ENCODE assay signal across 8 mouse cellular contexts in the genomic region with DNA sequence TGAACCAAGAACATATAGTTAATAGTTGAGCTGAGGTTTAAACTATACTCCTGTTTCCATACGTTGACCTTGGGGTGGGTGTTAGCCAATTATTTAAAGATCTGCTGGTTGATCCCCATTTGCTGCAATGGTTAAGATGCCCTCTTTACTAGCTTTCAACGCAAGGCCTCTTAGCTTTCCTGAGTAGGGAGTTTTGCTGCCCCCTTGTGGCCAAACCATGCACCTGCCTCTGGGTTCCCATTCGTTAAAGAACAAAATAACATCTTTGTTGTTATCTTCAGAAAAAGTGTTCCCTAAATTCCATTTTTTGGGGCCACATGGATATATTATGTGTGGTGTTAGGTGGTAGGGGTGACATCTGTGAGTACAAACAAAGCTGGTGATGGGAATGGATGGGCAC. TPM values are rescaled to one million over a fixed set of nuclear protein-coding genes. Genes with fewer than 3 reads are reported as not detected.
DNase-seq lines count a peak whose midpoint lies in the region; ATAC-seq and TF ChIP-seq lines count a peak whose summit lies in the region.

No protein-coding gene starts in this region.

- H3K9ac ChIP-seq in lung, embryonic 14.5 days: no peak overlapping the region

- peak; percentile 57 for DNase-seq in CD4-positive helper T cell, adult 2 months (ENCODE audit: low read depth, low spot score)
- peak; percentile 33 for DNase-seq in ES-CJ7 (ENCODE audit: low read depth, low spot score)
- peak; percentile 25 for DNase-seq in c-Kit-positive CD71-positive TER-119-negative erythroid progenitor cells, embryonic 14.5 days (ENCODE audit: low read depth)
- peak; percentile 52 for DNase-seq in forelimb bud, embryonic 11.5 days (ENCODE audit: low read depth, low spot score)
- peak; percentile 60 for DNase-seq in layer of hippocampus, adult 11-12 months (ENCODE audit: low spot score)
- peak; percentile 82 for DNase-seq in lung, embryonic 14.5 days

- H3K9me3 ChIP-seq in lung, embryonic 14.5 days (ENCODE audit: low read depth, low read length): no peaks in the 10 kb centered on the region

- H3K4me3 ChIP-seq in lung, embryonic 14.5 days (ENCODE audit: low read depth, low read length): no peak overlapping the region
- H3K4me3 ChIP-seq in small intestine, adult 2 months (ENCODE audit: low read depth, low read length): no peak overlapping the region

- no peaks in the 10 kb centered on the region for H3K27me3 ChIP-seq in lung, embryonic 14.5 days (ENCODE audit: insufficient read depth, low read length)
- no peaks in the 10 kb centered on the region for H3K27me3 ChIP-seq in small intestine, adult 2 months (ENCODE audit: control insufficient read depth, insufficient read depth, low read length)

- ATAC-seq in lung, embryonic 14.5 days (ENCODE audit: insufficient read depth): no peak
- ATAC-seq in megakaryocyte-erythroid progenitor cell, adult 5-6 weeks (replicated peaks; ENCODE audit: low FRiP score, low TSS enrichment, poor library complexity, severe bottlenecking): no peak

- H3K4me2 ChIP-seq in lung, embryonic 14.5 days: no peak overlapping the region

- H3K4me1 ChIP-seq in lung, embryonic 14.5 days (ENCODE audit: insufficient read depth): no peaks in the 10 kb centered on the region
- H3K4me1 ChIP-seq in small intestine, adult 2 months (ENCODE audit: control insufficient read depth, insufficient read depth, insufficient read length, low read length): no peaks in the 10 kb centered on the region

- peak; percentile 81 for TF ChIP-seq CTCF in lung, embryonic 14.5 days (IDR thresholded peaks at IDR 0.05; ENCODE audit: low read depth)
- peak; percentile 76; the same call in 1 of the 2 replicates for TF ChIP-seq CTCF in small intestine, adult 2 months (IDR thresholded peaks at IDR 0.05; ENCODE audit: extremely low read depth, insufficient read length, insufficient replicate concordance, low read depth, low read length)

- 13% methylated on average over 3 of the region's 3 CpGs for WGBS in lung, embryonic 14.5 days
- WGBS in small intestine, adult 2 months: 16% methylated on average over 3 of the region's 3 CpGs

- no peak for TF ChIP-seq POLR2A in small intestine, adult 2 months (IDR thresholded peaks at IDR 0.05; ENCODE audit: low read depth, low read length)

- no peak overlapping the region for H3K27ac ChIP-seq in lung, embryonic 14.5 days (ENCODE audit: low read depth)
- H3K27ac ChIP-seq in small intestine, adult 2 months (ENCODE audit: insufficient read depth, low read depth, low read length): no peak overlapping the region

- no peaks in the 10 kb centered on the region for H3K36me3 ChIP-seq in lung, embryonic 14.5 days (ENCODE audit: insufficient read depth)
- H3K36me3 ChIP-seq in small intestine, adult 2 months (ENCODE audit: control insufficient read depth, insufficient read depth, low read length): no peaks in the 10 kb centered on the region

RNA-seq across cellular contexts. Expression of a gene that starts 26.0 kb away (rescaled TPM):
- 0.18 TPM in 1 of 2 replicates, not detected in the other for polyA plus RNA-seq in lung, embryonic 14.5 days (2014; fragmentation: Nextera tagmentation; extraction: Ambion mirVana)
- 0.08 and 0.60 TPM in 2 replicates for polyA plus RNA-seq in small intestine, adult 2 months (2012; rRNA removed)
- total RNA-seq in megakaryocyte-erythroid progenitor cell, adult 5-6 weeks (2014; fragmentation: Nextera tagmentation): not detected in 2 replicates
- total RNA-seq in megakaryocyte-erythroid progenitor cell, adult 5-6 weeks (2017): not detected in 2 replicates

RNA-seq across cellular contexts. Expression of a gene that starts 31.1 kb away (rescaled TPM):
- 18.6 and 19.7 TPM in 2 replicates for polyA plus RNA-seq in lung, embryonic 14.5 days (2014; fragmentation: Nextera tagmentation; extraction: Ambion mirVana)
- 3.8 and 4.0 TPM in 2 replicates for polyA plus RNA-seq in small intestine, adult 2 months (2012; rRNA removed)
- total RNA-seq in megakaryocyte-erythroid progenitor cell, adult 5-6 weeks (2014; fragmentation: Nextera tagmentation): 15.5 TPM in 2 replicates
- 19.9 and 27.3 TPM in 2 replicates for total RNA-seq in megakaryocyte-erythroid progenitor cell, adult 5-6 weeks (2017)

Comparison
In these comparisons a context has a peak if more than half of its experiments do, and no peak if none do; other contexts are left out.
1. DNase-seq: peak in every context shown above with its lines; median percentile 82 in lung, embryonic 14.5 days; 60 in layer of hippocampus, adult 11-12 months; 57 in CD4-positive helper T cell, adult 2 months; 52 in forelimb bud, embryonic 11.5 days; 33 in ES-CJ7; 25 in c-Kit-positive CD71-positive TER-119-negative erythroid progenitor cells, embryonic 14.5 days.